Mouse (Mus musculus): ENCODE data around the gene Slc30a10. TPM values are rescaled to one million over a fixed set of nuclear protein-coding genes. Genes with fewer than 3 reads are reported as not detected.
A peak's percentile ranks its signal among the peaks of the same experiment; 100 is the strongest.

Slc30a10 gene
- polyA plus RNA-seq, 1 experiment from 2014 or later: 0.31 TPM

DNA sequence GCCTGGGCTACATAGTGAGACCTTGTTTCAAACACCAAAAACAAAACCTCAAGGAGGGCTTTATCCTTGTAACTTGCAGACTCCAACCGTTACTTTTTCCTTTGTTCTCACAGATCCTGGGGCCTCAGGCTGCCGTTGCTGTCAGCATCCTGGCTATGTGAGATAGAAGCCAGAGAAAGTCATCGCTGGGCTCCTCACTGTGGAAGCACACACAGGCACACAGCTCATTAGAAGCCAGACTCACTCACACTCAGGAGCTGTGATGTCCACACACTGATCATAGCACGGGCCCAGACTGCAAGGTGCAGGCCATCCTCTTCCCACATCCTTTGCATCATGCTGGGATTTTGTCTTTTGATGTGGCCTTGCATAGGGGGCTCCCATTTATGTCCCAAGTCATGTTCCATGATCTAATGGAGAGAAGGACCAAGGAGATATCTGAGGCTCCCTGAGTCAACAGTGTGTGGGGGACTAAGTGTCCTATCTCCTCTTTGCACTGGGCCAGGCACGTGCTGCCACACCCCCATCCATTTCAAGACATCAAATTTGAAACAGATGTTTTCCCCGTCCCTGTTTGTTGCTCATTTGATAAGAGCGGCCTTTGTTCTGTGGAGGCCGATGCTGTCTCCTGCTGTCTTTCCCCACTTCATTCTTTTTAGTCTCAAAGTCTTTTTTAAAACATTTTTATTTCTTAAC lies 17.5 kb downstream of the Slc30a10 start:
- ATAC-seq (ENCODE audit: insufficient number of reproducible peaks, insufficient read depth, low FRiP score, low TSS enrichment, low read depth): no peak
- Histone ChIP-seq H3K36me3 (no peaks in the 10 kb centered on the region), H3K4me2 (no peak overlapping the region), H3K9me3 (no peaks in the 10 kb centered on the region), H3K27ac (no peak overlapping the region), H3K27me3 (no peaks in the 10 kb centered on the region), H3K9ac (0 out of 2 replicates have a peak overlapping the region, but pooled peaks have one; percentile 32), H3K4me3 (no peak overlapping the region), H3K4me1 (no peaks in the 10 kb centered on the region)
- WGBS: 33% methylated on average over 8 of the region's 8 CpGs

DNA sequence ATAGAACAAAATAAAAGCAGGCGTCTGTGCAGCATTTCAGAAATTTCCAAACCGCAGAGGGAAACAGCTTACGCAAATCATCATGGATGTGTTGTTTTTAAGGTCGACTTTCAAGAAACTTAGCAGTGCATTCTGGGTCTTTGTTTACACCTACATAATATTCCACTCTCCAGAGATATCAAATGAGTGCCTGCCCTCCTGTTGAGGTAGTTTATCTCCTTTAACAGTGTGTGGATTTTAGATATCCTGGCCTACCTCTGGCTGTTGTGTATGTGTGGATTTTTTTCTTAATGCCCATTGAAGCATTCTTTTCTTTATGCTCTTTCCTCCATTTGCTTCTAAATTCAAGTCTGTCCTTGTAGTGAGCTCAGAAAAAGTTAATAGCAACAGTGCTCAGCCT lies 18.1 kb downstream of the Slc30a10 start:
- Histone ChIP-seq H3K9me3 (no peaks in the 10 kb centered on the region), H3K4me1 (no peaks in the 10 kb centered on the region), H3K4me3 (no peak overlapping the region), H3K36me3 (no peaks in the 10 kb centered on the region), H3K27me3 (no peaks in the 10 kb centered on the region), H3K27ac (no peak overlapping the region), H3K9ac (no peak overlapping the region), H3K4me2 (no peak overlapping the region)
- ATAC-seq (ENCODE audit: insufficient number of reproducible peaks, insufficient read depth, low FRiP score, low TSS enrichment, low read depth): no peak
- WGBS: 70% methylated on average over 4 of the region's 4 CpGs

DNA sequence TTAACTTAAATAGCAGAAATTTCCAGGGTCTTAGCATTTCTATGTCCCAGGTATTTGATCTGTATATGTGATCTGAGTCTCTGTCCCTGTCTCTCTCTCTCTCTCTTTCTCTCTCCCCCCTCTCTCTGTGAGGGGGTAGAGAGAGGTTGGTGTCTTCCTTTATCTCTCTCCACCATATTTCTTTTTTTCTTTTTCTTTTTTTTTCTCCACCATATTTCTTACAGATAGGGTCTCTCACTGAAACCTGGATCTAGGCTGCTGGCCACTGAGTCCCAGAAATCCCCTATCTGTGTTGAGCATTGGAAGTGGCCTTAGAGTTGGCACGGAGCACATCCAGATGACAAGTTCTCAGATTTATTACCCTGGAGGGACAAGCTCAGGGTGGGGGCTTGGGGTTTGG lies 18.8 kb downstream of the Slc30a10 start:
- Histone ChIP-seq H3K36me3 (no peaks in the 10 kb centered on the region), H3K4me1 (no peaks in the 10 kb centered on the region), H3K4me2 (no peak overlapping the region), H3K4me3 (no peak overlapping the region), H3K27me3 (no peaks in the 10 kb centered on the region), H3K9me3 (no peaks in the 10 kb centered on the region), H3K9ac (no peak overlapping the region), H3K27ac (no peak overlapping the region)
- WGBS: 84% methylated on average over 1 of the region's 1 CpGs
- no peak for ATAC-seq (ENCODE audit: insufficient number of reproducible peaks, insufficient read depth, low FRiP score, low TSS enrichment, low read depth)

DNA sequence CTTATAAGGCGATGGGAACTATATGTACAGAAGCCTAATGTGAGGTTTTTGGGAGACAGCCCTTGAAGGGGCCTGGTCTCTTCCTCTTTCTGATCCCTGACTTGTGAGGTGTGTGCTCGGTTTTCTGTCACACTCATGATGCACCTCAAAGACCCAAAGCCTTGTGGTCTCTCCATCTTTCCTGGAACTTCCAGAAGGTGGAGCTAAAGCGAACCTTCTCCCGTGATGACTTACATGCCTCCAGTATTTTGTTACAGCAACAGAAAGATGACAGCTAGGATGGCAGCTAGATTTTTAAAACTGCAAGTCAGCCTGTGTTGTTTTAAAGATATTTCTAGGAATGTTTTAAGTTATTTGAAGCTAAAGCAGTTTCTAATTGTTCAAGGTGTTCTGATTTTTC lies 25.2 kb downstream of the Slc30a10 start:
- Histone ChIP-seq H3K9me3 (no peaks in the 10 kb centered on the region), H3K27ac (no peak overlapping the region), H3K9ac (no peak overlapping the region), H3K4me1 (peaks cover 24% of the 10 kb centered on the region), H3K36me3 (no peaks in the 10 kb centered on the region), H3K4me2 (no peak overlapping the region), H3K4me3 (no peak overlapping the region), H3K27me3 (no peaks in the 10 kb centered on the region)
- ATAC-seq (ENCODE audit: insufficient number of reproducible peaks, insufficient read depth, low FRiP score, low TSS enrichment, low read depth): no peak
- WGBS: 90% methylated on average over 4 of the region's 4 CpGs

DNA sequence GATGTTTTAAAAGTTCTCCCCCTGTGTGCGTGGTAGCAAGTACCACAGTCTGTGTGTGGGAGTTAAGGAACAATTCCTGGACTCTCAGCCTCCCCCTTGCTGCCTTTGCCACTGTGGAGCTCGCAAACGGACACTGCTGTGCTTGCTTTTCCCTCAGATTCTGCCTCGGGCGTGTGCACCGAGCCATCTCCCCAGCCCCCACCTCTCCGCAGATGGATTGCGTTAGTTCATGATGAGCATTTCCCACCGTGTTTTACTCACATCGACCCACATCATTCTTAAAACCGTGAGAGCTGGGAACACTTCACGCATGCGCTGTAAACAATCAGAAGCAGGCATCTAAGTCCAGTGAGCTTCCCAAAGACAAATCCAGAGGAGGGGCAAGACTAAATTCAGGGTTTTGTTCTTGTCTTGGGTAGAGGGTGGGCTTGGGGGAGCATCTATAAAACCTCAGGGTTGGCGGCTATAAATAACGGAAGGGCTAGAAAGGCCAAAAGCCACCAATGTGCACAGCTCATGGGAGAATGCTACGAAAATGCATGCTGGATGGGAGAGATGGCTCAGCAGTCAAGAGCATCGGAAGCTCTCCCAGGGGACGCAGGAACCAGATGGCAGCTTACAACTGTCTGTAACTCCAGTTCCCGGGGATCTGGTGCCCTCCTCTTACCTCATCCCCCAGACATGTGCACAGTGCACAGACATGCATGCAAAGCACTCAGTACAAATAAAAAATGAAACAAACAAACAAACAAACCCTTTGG lies 27.5 kb downstream of the Slc30a10 start:
- peak; percentile 58; the same call in 1 of the 2 replicates for ATAC-seq (ENCODE audit: insufficient number of reproducible peaks, insufficient read depth, low FRiP score, low TSS enrichment, low read depth)
- Histone ChIP-seq H3K36me3 (no peaks in the 10 kb centered on the region), H3K9me3 (no peaks in the 10 kb centered on the region), H3K4me1 (peaks cover 24% of the 10 kb centered on the region), H3K27ac (peak overlapping the region; percentile 86), H3K9ac (peak overlapping the region; percentile 63; the same call in 1 of the 2 replicates), H3K4me2 (peak overlapping the region; percentile 59), H3K4me3 (peak overlapping the region; percentile 37), H3K27me3 (no peaks in the 10 kb centered on the region)
- 23% methylated on average over 19 of the region's 19 CpGs for WGBS

DNA sequence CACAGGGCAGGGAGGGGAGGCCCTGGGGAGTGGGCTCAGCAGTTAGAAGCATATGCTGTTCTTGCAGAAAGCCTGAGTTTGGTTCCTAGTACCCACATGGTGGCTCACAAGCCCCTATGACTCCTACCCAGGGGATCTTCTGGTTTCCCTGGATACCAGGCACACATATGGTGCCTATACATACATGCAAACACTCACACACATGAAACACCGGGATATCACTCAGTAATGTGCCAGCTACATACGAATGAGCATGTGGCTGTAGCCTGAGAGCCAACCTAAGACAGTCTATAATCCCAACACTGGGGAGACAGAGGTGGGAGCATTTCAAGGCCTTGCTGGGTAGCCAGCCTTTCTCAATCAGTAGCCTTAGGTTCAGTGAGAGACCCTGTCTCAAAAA lies 28.1 kb downstream of the Slc30a10 start:
- no peaks in the 10 kb centered on the region for H3K9me3 ChIP-seq
- 86% methylated on average over 2 of the region's 2 CpGs for WGBS
- peak overlapping the region; percentile 37; the same call in 1 of the 2 replicates for H3K4me3 ChIP-seq
- no peaks in the 10 kb centered on the region for H3K27me3 ChIP-seq
- H3K27ac ChIP-seq: peak overlapping the region; percentile 86
- ATAC-seq (ENCODE audit: insufficient number of reproducible peaks, insufficient read depth, low FRiP score, low TSS enrichment, low read depth): no peak
- peak overlapping the region; percentile 59 for H3K4me2 ChIP-seq
- H3K9ac ChIP-seq: 0 out of 2 replicates have a peak overlapping the region, but pooled peaks have one; percentile 63
- H3K36me3 ChIP-seq: no peaks in the 10 kb centered on the region
- H3K4me1 ChIP-seq: peaks cover 24% of the 10 kb centered on the region

DNA sequence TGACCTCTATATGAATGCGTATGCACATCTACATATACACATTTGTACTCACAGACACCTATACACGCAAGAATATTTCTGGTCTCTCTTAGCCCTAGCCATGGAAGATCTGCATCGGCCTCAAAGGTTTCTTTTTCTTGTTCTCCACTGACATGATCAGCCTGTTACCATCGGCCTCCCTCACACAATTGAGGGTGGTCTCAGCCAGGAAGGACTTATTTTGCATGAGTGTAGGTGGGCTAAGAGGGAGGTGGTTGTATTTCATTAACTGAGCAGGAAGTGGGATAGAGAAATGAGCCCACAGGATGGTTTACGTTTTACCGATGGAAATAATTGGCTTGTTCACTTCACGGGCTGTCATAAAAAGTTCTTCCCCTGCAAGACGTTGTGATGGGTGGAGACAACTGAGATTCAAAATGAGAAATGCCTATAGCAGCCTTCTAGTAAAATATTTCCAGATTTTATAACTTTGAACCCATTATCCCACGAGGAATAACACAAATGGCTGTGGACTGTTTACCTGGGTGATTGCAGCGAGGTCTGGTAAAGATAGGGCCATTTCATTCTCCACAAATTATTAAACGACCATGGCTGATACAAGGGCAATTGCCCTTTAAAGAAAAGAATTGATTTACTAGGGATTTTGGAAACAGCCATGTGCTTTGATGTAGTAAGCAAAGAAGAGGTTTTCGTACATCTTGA lies 28.9 kb downstream of the Slc30a10 start:
- H3K9ac ChIP-seq: no peak overlapping the region
- no peaks in the 10 kb centered on the region for H3K36me3 ChIP-seq
- no peak overlapping the region for H3K4me3 ChIP-seq
- H3K4me1 ChIP-seq: peaks cover 24% of the 10 kb centered on the region
- no peak for ATAC-seq (ENCODE audit: insufficient number of reproducible peaks, insufficient read depth, low FRiP score, low TSS enrichment, low read depth)
- H3K9me3 ChIP-seq: no peaks in the 10 kb centered on the region
- 56% methylated on average over 12 of the region's 12 CpGs for whole genome bisulfite sequencing
- no peak overlapping the region; the same call in none of the 2 replicates for H3K27ac ChIP-seq
- H3K4me2 ChIP-seq: 0 out of 2 replicates have a peak overlapping the region, but pooled peaks have one; percentile 9
- H3K27me3 ChIP-seq: no peaks in the 10 kb centered on the region

DNA sequence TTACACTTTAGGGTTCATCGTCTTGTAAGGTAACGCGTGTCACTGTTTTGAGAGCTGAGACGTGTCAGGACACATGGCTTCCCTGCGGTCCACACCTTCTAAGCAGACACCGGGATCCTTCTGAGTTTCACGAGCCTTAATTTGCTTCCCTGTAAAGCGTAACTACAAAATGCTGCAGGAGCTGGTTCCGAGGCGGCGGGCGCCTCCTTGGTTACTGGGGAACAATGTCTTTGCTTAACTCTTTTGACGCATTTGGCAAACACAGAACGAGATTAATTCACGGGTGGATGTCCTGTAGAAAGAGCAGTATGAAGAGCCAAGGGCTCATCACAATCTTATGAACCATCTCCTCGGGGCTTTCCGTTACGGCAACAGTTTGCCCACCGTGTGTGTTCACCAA lies 29.6 kb downstream of the Slc30a10 start:
- Histone ChIP-seq H3K4me2 (0 out of 2 replicates have a peak overlapping the region, but pooled peaks have one; percentile 9), H3K27ac (0 out of 2 replicates have a peak overlapping the region, but pooled peaks have one; percentile 29)

DNA sequence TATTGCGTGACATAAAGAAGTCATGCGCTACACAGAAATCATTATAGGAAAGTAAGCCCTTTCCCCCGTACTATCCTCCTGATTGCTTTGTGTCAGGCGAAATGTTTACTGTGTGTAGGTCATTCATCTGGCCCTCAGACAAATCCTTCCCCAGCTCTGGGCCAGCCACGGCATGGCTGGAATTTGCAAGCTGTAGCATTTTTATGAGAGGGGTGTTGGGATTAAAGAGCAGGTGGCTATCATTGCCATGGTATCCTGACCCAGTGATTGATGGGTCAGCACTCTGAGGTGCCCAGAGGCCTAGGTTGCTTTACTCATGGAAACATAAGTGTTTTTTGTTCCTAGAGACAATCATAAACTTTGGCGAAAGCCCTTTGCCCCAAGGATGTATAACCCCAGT lies 35.2 kb downstream of the Slc30a10 start:
- WGBS: 76% methylated on average over 6 of the region's 6 CpGs
- Histone ChIP-seq H3K27me3 (no peaks in the 10 kb centered on the region), H3K9ac (no peak overlapping the region), H3K27ac (no peak overlapping the region), H3K36me3 (no peaks in the 10 kb centered on the region), H3K9me3 (no peaks in the 10 kb centered on the region), H3K4me3 (no peak overlapping the region), H3K4me2 (no peak overlapping the region), H3K4me1 (no peaks in the 10 kb centered on the region)
- no peak for ATAC-seq (ENCODE audit: insufficient number of reproducible peaks, insufficient read depth, low FRiP score, low TSS enrichment, low read depth)

More for the DNA sequence above, 29.6 kb downstream of the Slc30a10 start:
- Histone ChIP-seq H3K9ac (no peak overlapping the region), H3K9me3 (no peaks in the 10 kb centered on the region), H3K4me3 (no peak overlapping the region), H3K4me1 (peaks cover 24% of the 10 kb centered on the region), H3K36me3 (no peaks in the 10 kb centered on the region), H3K27me3 (no peaks in the 10 kb centered on the region)
- no peak for ATAC-seq (ENCODE audit: insufficient number of reproducible peaks, insufficient read depth, low FRiP score, low TSS enrichment, low read depth)
- 53% methylated on average over 19 of the region's 19 CpGs for WGBS

DNA sequence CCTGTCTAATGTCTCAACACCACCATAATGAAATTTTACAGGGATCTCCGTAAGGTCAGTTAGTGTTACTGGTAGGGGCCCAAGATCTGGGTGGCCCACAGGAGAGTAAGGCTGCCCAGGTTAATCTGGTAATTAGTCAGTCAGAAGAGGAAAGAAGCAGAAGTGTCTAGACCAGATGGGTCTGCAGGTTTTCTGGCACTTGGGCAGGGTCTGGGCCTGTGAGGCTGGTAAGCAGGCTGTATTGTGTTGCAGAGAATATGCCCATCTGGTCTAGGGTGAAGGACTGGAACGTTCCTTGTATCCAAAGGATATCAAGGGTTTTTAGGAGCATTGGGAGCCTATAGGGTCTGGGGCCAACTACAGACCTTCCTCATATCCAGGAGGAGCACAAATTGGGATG lies 36.0 kb downstream of the Slc30a10 start:
- H3K27ac ChIP-seq: no peak overlapping the region
- no peak overlapping the region for H3K9ac ChIP-seq
- H3K27me3 ChIP-seq: no peaks in the 10 kb centered on the region
- no peak overlapping the region for H3K4me2 ChIP-seq
- H3K4me3 ChIP-seq: no peak overlapping the region
- no peaks in the 10 kb centered on the region for H3K4me1 ChIP-seq
- no peaks in the 10 kb centered on the region for H3K36me3 ChIP-seq
- ATAC-seq (ENCODE audit: insufficient number of reproducible peaks, insufficient read depth, low FRiP score, low TSS enrichment, low read depth): no peak
- H3K9me3 ChIP-seq: no peaks in the 10 kb centered on the region
- 86% methylated on average over 2 of the region's 2 CpGs for WGBS

DNA sequence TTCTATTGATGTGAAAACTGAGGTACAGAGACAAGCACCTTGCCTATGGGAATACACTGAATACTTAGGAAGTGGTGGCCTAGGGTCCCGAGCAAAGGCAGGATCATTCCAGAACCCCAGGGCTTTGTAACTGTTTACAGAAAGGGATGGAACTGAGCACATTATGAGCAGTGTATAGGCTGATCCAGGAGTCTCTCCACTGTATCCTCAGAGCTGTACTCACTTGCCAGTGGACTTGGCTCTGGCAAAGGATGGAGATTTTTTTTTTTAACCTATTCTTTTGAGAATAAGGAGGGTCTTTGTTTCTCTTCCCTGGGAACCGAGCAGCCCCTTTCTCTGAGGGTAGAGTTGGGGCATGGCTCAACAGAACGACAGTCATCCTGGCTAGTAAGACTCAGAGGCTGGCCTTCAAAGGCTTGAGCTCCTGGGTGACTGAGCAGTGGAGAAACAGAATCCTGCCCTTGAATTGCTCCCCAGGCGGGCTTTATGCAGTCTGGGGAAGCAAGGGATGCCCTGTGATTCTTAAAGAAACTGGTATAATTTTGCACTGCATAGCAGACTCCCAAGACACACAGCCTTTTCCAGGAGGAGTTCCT lies 38.9 kb downstream of the Slc30a10 start:
- Histone ChIP-seq H3K4me2 (no peak overlapping the region), H3K27me3 (no peaks in the 10 kb centered on the region), H3K9ac (no peak overlapping the region), H3K36me3 (no peaks in the 10 kb centered on the region), H3K4me3 (no peak overlapping the region), H3K4me1 (no peaks in the 10 kb centered on the region), H3K9me3 (no peaks in the 10 kb centered on the region), H3K27ac (no peak overlapping the region)
- WGBS: 28% methylated on average over 4 of the region's 4 CpGs
- ATAC-seq (ENCODE audit: insufficient number of reproducible peaks, insufficient read depth, low FRiP score, low TSS enrichment, low read depth): no peak

All from embryonic facial prominence, embryonic 13.5 days (tissue).